Mouse (Mus musculus) skeletal muscle tissue, adult 2 months (tissue): Measurements from ENCODE around the gene Gm11985.

Experiments used
- DNase-seq: peaks from one replicate; pipeline ENCODE4 v3.0.0-alpha.2; 2012; ENCODE audit warnings: low read depth, low spot score

Gene Gm11985

DNA sequence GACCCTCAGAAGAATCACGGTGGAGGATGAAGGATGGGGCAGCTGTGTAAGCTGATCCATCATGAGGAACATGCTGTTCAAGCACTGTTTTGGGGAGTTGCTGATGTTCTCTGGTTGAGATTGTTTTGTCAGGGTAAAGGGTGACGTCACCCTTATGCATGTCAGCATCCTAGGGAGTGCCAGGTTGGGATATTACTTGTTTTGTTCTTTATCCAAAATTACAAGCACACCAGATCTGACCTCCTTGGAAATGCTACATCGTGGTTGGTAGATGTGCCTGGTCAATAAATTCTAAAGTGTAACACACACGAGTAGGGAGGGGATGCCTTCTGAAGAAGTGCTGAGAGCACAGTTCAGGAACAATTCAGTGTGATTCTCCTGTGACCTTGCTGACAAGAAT lies 31.9 kb downstream of the Gm11985 start:
- peak; percentile 17 for DNase-seq

GRCm38 (mm10) chr11:7153081-7153480 lies 35.3 kb downstream of the Gm11985 start:
- DNase-seq, result no peak

DNA sequence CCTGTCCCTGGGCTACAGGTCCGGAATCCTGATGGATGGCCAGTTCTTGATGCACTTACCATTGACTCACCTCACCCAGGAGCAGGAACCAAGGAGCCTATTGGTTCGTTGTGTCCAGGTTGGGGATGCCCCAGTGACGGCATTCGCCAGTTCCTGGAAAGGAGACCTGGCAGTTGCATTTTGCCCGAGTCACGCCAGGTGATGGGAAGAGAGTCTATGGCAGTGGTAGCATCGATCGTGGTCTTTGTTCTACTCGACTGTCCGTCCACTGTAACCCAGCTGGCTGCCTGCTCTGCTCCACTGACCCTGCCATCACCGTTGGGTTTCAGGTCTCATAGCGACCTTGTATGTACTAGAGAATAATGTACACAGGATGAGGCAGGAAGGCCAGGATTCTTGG lies 36.0 kb downstream of the Gm11985 start:
- DNase-seq, result no peak

GRCm38 (mm10) chr11:7150511-7150910 lies 37.9 kb downstream of the Gm11985 start:
- DNase-seq, result no peak

DNA sequence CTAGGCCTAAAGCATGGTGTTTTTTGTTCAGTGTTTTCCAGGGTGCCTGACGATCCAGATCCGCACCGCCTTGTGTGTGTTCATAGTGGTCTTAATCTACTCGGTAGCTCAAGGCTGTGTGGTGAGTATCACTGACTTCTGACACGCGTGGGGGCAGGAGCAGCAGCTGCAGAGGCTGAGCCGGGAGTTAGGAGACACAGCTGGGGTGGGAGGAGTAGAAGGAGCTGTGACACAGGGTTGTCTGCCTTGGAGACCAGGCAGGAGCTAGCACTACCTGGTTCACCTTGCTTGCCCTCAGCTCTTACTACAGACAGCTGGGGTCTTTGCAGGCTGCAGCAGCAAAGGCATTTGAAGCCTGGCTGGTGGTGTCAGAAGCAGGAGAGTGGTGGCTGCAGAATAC lies 38.9 kb downstream of the Gm11985 start:
- no peak for DNase-seq

DNA sequence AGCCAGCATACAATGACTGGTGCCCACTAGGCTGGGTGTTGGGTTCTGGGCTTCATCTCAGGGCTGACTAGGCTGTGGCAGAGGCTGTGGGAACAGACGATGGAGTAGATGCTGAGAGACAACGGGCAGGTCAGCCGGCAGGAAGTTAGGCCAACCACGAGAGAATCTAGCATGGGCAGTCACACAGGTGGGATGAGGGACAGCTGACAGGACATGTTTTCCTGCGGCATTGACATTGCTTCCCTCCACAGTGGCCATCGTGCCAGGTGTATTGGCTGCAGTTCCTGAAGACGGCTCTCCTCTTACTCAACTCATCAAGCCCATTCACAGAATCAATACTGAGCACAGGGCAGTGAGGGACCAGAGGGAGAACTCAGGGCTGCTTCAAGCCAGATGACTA lies 40.4 kb downstream of the Gm11985 start:
- no peak for DNase-seq

DNA sequence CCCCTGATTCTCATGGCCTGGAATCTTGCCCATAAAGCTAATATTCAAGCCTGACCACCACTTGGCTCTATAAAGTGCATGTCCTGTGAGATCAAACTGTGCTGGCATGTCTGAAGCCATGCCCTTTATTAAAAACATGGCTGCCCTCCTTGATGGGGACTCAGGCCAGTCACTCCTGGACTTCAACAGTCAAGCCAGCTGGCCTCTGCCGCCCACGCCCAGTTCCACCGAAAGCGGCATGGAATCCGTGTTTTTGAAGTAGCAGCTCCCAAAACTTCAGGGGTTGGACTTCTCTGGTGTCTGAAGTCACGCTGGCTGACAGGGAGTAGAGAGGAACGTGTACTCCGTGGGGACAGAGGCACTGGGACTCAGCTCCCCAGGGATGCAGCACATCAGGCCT lies 40.8 kb downstream of the Gm11985 start:
- no peak for DNase-seq

DNA sequence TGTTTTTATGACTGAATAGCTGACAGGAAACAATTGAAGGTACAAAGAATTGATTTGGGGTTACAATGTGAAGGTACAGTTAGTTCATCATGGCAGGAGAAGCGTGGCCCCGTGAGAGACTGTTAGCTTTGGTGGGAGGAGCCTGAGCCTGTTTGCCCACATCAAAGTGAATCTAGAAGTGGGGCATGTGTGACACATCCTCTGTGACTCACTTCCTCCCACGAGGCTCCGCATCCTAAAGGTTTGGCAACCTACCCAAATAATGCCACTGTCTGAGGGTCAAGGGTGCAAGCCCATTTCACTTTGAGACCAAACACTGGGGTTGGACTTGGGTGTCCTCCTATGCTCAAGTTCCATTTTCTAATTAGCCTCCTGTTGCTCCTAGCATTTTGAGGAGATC lies 43.1 kb downstream of the Gm11985 start:
- no peak for DNase-seq

DNA sequence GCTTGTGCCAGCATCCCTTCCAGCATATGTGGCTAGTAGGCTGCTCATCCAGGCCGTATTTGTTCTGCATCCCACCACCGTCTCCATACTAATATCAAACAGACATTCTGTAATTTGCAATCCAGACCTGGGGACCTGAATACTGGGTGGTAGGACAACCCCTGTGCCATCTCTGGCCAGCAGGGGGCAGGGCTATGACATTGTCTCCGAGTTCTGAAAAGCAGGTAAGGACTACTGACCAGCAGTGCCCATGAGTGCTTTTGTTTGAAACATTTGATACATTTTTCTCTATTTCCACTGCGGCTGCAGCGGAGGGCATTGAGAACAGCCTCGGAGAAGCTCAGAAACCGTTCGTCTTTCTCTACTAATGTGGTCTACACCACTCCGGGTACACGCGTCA lies 44.0 kb downstream of the Gm11985 start:
- DNase-seq, result no peak

- no peak for DNase-seq
Measured at GRCm38 (mm10) chr11:7142725-7143124, 45.6 kb downstream of the Gm11985 start.

GRCm38 (mm10) chr11:7140449-7140848 lies 47.9 kb downstream of the Gm11985 start:
- no peak for DNase-seq

DNA sequence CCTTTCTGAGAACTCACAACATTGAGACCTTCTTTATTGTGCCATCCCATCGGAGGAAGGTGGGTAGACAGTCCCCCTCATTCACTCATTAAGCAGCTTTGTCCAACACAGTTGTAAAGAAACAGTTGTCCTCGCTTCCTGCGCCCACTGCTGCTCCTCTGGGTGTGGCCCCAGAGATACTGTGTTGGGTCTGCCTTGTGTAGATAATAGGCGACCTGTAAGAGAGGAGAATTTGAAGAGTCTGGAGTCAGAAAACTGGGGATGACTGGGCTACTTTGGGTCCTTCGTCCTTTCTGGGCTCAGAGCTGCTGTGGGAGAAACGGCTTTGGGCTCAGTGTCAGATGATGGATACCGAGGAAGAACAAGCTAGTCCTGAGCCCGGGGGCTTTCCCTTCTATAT lies 50.0 kb downstream of the Gm11985 start:
- no peak for DNase-seq

GRCm38 (mm10) chr11:7136246-7136855 lies 52.0 kb downstream of the Gm11985 start:
- no peak for DNase-seq

DNA sequence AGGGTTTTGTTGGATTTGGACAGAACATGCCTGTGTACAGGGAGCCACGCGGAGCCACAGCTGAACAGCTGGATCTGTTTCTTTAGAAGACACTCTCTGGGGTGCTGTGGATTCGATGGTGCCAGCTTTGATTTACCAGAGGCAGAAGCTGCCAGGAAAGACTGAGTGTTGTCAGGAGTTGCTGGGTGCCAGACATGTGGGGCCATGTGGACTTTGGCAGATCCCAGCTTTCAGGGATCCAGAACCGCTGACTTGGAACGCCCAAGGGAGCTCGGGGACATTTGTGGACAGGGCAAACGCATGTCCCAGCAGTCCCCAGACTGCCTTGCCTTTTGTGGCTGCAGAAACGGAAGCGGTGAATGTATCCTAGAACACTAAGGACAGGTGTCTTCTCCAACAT lies 52.6 kb downstream of the Gm11985 start:
- DNase-seq, result peak; percentile 36

DNA sequence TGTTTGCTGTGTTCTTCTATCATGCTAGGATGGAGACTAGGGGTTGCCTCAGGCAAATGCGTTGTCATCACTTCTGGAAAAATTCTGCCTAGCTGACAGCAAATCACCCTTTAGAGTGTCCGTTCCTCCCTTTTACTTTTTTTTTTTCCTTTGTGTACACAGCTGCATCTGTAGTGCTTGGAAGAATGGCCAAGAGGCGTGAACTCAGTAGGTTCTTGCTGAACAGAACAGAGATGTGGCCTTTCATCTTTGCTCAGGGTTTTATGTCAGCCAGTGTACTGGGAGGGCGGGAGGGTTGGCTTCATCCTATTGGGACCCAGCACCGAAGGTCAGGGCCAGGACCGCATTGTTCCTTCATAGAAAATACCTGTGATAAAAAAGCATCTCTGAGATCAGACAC lies 53.1 kb downstream of the Gm11985 start:
- DNase-seq, result peak; percentile 25

GRCm38 (mm10) chr11:7134319-7134718 lies 54.0 kb downstream of the Gm11985 start:
- DNase-seq, result no peak

GRCm38 (mm10) chr11:7133736-7134135 lies 54.6 kb downstream of the Gm11985 start:
- DNase-seq, result no peak
